Mouse (Mus musculus): ENCODE results near the gene Lasp1.
"Not testable (repeated sequence)": the region's sequence is repeated elsewhere in the genome, so short reads cannot be mapped to it uniquely, and the experiment has no call there.

Lasp1 gene

GRCm38 (mm10) chr11:97798782-97799145, at the start of gene Lasp1:
Lasp1 (plus strand) TSS chr11:97799000.
- DNase-seq (ENCODE audit: low spot score in 2 of 2) = peak; percentile 79 to 89

- DNase-seq (ENCODE audit: low spot score in 2 of 2) = no peak
Observed at GRCm38 (mm10) chr11:97753277-97753676, 45.5 kb upstream of the Lasp1 start.

- no peak for DNase-seq (ENCODE audit: low spot score in 2 of 2)
Observed at GRCm38 (mm10) chr11:97758125-97758524, 40.7 kb upstream of the Lasp1 start.

GRCm38 (mm10) chr11:97758942-97759341, 39.9 kb upstream of the Lasp1 start:
- no peak for DNase-seq (ENCODE audit: low spot score in 2 of 2)

- no peak for DNase-seq (ENCODE audit: low spot score in 2 of 2)
Observed at GRCm38 (mm10) chr11:97761638-97762037, 37.2 kb upstream of the Lasp1 start.

- DNase-seq (ENCODE audit: low spot score in 2 of 2) = peak; percentile 94 to 95
Observed at GRCm38 (mm10) chr11:97766154-97766881, 32.5 kb upstream of the Lasp1 start, which contains the start of gene Cwc25. Cwc25 (minus strand) TSS chr11:97766556.

GRCm38 (mm10) chr11:97769704-97770103, 29.1 kb upstream of the Lasp1 start:
- no peak for DNase-seq (ENCODE audit: low spot score in 2 of 2)

GRCm38 (mm10) chr11:97771410-97771809, 27.4 kb upstream of the Lasp1 start:
- no peak for DNase-seq (ENCODE audit: low spot score in 2 of 2)

- DNase-seq (ENCODE audit: low spot score in 2 of 2) = no peak
Observed at GRCm38 (mm10) chr11:97775186-97775585, 23.6 kb upstream of the Lasp1 start.

- DNase-seq (ENCODE audit: low spot score in 2 of 2) = no peak
Observed at GRCm38 (mm10) chr11:97775808-97776496, 22.8 kb upstream of the Lasp1 start, which contains the start of gene 1700001P01Rik. 1700001P01Rik (minus strand) TSS chr11:97775918.

- no peak for DNase-seq (ENCODE audit: low spot score in 2 of 2)
Observed at GRCm38 (mm10) chr11:97776497-97777128, 22.2 kb upstream of the Lasp1 start.

GRCm38 (mm10) chr11:97777129-97777529, 21.7 kb upstream of the Lasp1 start:
- no peak for DNase-seq (ENCODE audit: low spot score in 2 of 2)

GRCm38 (mm10) chr11:97778918-97779317, 19.9 kb upstream of the Lasp1 start:
- no peak for DNase-seq (ENCODE audit: low spot score in 2 of 2)

GRCm38 (mm10) chr11:97779968-97780701, 18.7 kb upstream of the Lasp1 start:
- DNase-seq (ENCODE audit: low spot score in 2 of 2) = no peak

GRCm38 (mm10) chr11:97781478-97781831, 17.3 kb upstream of the Lasp1 start:
- no peak for DNase-seq (ENCODE audit: low spot score in 2 of 2)

- DNase-seq (ENCODE audit: low spot score in 2 of 2) = peak; percentile 98 to 99
Observed at GRCm38 (mm10) chr11:97781832-97782563, 16.8 kb upstream of the Lasp1 start, which contains the start of gene Rpl23. Rpl23 (minus strand) TSS chr11:97782437.

GRCm38 (mm10) chr11:97782564-97782895, 16.3 kb upstream of the Lasp1 start:
- no peak for DNase-seq (ENCODE audit: low spot score in 2 of 2)

GRCm38 (mm10) chr11:97787961-97788360, 10.8 kb upstream of the Lasp1 start:
- DNase-seq (ENCODE audit: low spot score in 2 of 2) = no peak

GRCm38 (mm10) chr11:97789727-97790126, 9.1 kb upstream of the Lasp1 start:
- no peak for DNase-seq (ENCODE audit: low spot score in 2 of 2)

- not testable (repeated sequence) for DNase-seq (ENCODE audit: low spot score in 2 of 2)
Observed at GRCm38 (mm10) chr11:97790778-97791438, 7.9 kb upstream of the Lasp1 start.

GRCm38 (mm10) chr11:97793165-97793564, 5.6 kb upstream of the Lasp1 start:
- DNase-seq (ENCODE audit: low spot score in 2 of 2) = peak in 1 of 2 experiments; percentile 71
